Mouse (Mus musculus): ENCODE results near the gene Muc1.
A peak's percentile ranks its signal among the peaks of the same experiment; 100 is the strongest.
"Not testable (repeated sequence)": the region's sequence is repeated elsewhere in the genome, so short reads cannot be mapped to it uniquely, and the experiment has no call there.

Muc1 gene

DNA sequence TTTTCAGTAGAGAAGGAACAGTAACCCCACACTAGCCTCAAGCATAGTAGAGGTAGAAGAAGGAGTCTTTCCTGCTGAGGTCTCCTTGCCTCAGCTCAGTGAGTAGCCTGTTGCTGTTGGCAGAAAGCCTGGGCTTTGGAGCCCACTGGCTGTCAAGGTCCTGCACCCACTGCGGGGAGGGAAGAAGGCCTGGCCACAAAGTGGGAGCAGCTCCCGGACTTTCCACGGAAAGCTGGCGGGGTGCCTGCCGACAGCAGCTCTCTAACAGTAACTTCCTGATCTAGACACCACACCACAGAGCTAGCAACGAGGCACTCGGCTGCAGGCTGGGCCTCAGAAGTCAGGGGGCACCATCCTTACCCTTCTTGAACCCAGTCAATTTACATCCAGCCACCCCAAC, 18.1 kb upstream of the Muc1 start:
- no peak for DNase-seq

GRCm38 (mm10) chr3:89213803-89214530, 14.9 kb upstream of the Muc1 start:
- peak; percentile 96 for DNase-seq

DNA sequence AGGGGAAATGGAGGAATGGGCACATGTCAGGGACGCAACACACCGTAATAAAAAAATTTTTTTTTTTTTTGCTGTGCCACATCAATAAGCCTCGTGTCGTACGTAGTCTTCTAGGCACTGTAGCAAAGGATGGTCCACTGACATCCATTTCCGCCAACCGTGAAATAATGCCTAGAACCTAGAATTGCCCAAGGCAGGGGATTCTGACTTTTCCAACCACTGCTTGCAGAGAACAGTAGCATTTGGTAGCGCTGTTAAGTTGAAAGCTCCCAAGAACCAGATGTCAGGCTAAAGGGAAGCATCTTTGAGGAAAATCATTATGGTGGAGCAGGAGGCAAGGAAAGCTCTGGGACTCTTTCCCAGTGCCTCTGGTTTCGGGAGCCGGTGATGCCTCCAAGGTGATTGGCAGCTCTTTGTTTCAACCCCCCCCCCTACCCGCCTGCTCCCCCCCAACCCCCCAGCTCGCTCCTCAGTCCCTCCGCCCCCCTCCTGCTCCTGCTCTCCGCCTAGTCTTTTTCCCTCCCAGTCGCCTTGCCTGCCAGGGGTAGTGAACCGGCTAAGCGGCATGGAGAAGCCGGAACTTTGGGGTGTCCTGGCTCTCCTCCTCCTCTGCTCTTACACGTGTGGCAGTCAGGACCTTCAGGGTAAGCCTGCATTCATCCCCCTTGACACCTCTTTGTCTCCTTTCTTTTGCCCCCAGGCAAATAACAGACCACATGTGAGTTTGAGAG, 14.0 kb upstream of the Muc1 start, which contains the start of gene Thbs3:
Thbs3 (plus strand) TSS at position 500 of the 731 bp plus-strand sequence.
- no peak for DNase-seq

GRCm38 (mm10) chr3:89215853-89216252, 13.0 kb upstream of the Muc1 start:
- peak; percentile 96 for DNase-seq

DNA sequence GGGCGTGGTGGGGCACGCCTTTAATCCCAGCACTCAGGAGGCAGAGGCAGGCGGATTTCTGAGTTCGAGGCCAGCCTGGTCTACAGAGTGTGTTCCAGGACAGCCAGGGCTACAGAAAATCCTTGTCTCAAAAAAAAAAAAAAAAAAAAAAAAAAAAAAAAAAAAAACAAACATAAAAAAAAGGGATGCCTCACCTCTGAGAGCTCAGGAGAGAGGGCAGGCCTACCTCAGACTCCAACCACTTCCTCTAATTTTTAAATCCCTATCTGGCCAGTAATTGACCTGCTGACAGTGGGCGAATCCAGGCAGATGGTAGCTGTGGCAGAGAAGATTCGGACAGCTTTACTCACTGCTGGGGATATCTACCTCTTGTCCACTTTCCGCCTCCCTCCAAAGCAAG, 12.4 kb upstream of the Muc1 start:
- DNase-seq = not testable (repeated sequence)

DNA sequence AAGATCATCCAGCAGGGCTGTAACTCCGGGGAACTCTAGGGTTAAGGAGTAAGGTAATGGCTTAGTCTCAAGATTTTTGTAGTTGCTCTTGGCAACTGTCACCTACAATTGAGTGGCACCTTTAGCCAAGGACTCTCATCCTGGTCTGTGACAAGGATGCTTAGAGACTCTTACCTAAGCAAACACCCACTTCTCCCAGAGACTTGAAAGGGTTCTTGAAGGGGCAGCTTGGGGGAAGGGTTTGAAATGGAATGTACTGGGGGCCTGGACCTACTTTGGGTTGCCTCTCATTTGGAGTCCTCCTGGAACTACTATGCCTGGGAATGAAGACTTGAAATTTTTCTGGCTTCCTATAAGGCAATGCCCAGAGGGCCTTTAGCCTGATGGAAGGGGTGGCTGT, 10.6 kb upstream of the Muc1 start:
- peak; percentile 83 for DNase-seq

DNA sequence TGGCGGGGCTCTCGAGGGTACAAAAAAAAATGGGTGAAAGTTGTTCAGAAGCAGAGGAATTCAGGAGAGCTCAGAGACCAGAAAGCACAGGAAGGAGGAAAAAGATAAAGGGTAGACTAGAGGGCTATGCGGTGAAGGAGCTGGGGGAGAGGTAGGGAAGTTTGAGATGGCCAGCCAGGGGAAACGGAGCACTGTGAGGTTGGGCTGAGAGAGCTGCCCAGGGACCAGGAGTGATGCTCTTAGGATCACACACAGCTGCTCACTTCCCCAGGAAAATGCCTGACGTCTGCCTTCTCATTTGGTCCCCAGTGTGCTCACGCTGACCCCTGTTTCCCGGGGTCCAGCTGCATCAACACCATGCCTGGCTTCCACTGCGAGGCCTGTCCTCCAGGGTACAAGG, 9.3 kb upstream of the Muc1 start:
- no peak for DNase-seq

DNA sequence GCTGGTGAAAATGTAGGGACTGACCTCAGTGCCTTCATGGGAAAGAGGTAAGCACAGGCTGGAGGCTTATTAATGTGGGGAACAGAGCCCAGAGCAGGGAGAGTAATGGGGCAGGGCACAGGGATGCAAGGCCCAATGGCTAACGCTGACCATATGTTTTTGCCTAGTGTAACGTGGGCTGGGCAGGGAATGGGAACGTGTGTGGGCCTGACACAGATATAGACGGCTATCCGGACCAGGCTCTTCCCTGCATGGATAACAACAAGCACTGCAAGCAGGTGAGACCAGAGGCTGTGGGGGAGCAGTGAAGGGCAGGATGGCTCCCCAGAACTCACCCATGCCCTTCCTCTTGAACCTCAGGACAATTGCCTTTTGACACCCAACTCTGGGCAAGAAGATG, 7.7 kb upstream of the Muc1 start:
- no peak for DNase-seq

- no peak for DNase-seq
Observed at GRCm38 (mm10) chr3:89224796-89225195, 4.1 kb upstream of the Muc1 start.

DNA sequence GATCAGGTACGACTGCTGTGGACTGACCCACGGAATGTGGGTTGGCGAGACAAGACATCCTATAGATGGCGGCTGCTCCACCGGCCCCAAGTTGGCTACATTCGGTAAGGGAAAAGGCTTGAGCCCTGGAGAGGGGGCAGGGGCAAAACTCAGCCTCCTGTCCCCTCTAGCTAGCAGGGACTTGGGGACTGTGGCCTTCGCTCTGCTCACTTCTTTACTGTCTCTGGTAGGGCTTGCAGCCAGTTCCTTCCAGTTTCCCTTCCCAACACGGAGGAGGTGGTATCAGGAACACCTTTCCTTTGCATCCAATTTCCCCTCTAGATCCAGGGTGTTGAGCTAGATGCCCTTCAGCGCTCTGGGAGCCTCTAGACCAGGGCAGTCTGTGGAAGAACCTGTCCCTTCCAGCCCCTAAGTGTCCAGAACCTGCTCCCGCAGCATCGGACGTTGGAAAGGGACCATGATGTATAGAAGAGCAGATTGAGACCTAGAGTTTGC, 3.5 kb upstream of the Muc1 start:
- no peak for DNase-seq

DNA sequence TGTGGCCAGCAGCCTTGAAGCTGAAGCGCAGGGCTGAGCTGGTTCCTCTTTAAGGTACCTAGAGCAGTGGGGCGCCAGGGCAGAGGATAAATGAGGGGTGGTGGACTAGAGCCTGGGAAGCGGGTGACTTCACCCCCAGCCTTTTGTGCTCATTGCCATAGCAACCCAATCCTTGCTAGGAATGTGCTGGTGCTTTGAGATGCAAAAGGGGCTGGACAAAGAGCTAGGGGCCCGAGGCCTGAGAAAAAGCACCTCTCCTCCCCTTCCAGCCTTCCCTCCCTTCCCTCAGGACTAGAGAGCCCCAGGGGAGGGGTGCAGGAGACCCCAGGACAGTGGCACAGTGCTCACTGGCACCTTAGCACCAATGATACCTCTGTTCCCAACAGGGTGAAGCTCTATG, 2.9 kb upstream of the Muc1 start:
- no peak for DNase-seq

DNA sequence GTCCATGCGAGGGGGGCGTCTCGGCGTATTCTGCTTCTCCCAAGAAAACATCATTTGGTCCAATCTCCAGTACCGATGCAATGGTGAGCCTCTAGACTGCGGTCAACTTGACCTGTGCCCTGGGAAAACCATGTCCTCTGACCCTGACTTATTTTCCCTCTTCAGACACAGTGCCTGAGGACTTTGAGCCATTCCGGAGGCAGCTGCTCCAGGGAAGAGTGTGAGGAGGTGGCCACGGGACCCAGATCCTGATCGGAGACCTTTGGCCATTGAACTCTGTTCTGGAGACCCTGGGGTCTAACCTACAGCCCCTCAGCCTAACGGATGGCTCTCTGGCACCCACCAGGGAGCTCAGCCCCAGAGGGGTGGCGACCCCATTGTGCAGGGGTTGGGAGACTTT, 2.5 kb upstream of the Muc1 start:
- DNase-seq = no peak

- no peak for DNase-seq
Observed at GRCm38 (mm10) chr3:89226900-89227299, 2.0 kb upstream of the Muc1 start, which contains the start of gene Mtx1. TSS of gene Mtx1 (minus strand) at chr3:89227088.

DNA sequence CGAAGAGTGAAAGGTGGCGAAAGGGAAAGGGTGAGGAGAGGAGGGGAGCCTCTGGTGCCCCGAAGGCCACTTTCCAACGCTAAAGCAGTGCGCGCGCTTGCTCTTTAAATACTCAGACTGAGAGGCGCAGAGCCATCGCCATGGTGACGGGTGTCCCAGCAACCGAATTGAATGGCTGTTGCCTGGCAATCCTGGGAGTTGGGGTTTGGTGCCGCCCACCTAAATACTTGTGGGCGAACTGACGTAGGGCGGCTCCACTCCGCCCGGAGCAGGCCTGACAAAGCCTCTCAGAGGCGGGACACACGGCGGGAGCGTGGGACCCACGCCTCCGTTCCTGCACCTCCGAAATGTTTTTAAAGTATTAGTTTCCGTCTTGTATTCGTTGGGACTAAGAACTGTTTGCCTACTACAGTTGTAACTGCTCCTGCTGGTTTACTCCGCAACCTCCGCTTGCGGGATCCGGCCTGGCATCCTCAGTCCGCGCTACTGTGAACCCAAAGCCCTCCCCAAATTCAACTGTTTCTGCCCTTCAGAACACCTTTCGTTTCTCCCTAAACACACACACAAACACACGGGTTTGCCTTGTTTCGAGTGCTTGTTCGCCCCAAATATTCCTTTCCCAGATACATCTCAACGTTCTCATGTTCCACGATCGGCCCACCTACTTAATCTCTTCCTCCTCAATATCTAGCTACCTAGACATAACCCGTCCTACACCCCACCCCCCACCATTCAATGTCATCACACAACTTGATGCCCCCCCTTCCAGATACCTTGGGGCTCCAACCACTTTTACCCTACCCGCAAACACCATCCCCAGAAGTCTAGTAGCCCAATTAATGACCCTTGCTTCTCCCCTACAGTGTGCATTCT, 1.3 kb upstream of the Muc1 start:
- DNase-seq = peak; percentile 97

GRCm38 (mm10) chr3:89228180-89228549, 692 bp upstream of the Muc1 start:
- DNase-seq = peak; percentile 96

GRCm38 (mm10) chr3:89229276-89229675, 419 bp downstream of the Muc1 start:
- DNase-seq = no peak

GRCm38 (mm10) chr3:89230561-89230960, 1.7 kb downstream of the Muc1 start:
- DNase-seq = no peak

- DNase-seq = no peak
Observed at GRCm38 (mm10) chr3:89231345-89231744, 2.5 kb downstream of the Muc1 start.

DNA sequence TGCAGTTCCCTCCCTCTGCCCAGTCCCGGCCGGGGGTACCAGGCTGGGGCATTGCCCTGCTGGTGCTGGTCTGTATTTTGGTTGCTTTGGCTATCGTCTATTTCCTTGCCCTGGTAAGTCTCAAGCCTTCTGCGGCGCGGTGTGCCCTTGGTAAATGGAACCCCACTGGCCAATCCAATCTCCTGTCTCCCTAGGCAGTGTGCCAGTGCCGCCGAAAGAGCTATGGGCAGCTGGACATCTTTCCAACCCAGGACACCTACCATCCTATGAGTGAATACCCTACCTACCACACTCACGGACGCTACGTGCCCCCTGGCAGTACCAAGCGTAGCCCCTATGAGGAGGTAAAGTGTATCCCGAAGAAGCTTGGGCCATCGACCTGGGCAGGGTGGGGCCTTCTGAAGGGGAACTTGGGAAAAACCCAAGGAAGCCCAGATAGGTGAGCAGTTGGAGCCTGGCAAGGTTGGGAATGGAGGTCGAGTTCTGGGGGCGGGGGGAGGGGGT, 3.0 kb downstream of the Muc1 start:
- no peak for DNase-seq

- DNase-seq = peak; percentile 81
Observed at GRCm38 (mm10) chr3:89232614-89233013, 3.8 kb downstream of the Muc1 start.

- DNase-seq = peak; percentile 75
Observed at GRCm38 (mm10) chr3:89233562-89234110, 4.8 kb downstream of the Muc1 start.

GRCm38 (mm10) chr3:89236516-89236915, 7.7 kb downstream of the Muc1 start:
- DNase-seq = no peak

DNA sequence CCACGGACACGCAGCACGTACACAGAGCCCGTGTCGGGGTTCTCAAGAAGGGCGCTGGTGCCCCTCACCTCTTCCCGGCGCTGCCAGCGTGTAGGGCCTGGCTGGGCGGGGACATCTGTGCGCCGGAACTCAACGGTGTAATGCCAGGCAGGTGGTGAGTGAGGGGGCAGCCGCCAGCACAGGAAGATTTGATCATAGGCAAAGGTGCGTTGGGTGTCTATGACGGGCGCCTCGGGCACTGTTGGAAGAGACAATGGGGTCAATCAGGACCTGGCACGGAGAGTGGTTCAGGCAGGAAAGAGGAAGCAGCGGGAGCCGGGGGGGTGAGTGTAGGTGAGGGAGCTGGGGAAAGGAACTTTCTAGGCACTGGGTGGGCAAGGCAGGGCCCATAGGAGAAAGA, 8.8 kb downstream of the Muc1 start:
- DNase-seq = no peak
